Mouse (Mus musculus): ENCODE data around the gene Unc45a.

The Unc45a gene

GRCm38 (mm10) chr7:80283226-80283918 lies 57.4 kb downstream of the Unc45a start:
- no peak for DNase-seq (ENCODE audit: low spot score in 2 of 2)

DNA sequence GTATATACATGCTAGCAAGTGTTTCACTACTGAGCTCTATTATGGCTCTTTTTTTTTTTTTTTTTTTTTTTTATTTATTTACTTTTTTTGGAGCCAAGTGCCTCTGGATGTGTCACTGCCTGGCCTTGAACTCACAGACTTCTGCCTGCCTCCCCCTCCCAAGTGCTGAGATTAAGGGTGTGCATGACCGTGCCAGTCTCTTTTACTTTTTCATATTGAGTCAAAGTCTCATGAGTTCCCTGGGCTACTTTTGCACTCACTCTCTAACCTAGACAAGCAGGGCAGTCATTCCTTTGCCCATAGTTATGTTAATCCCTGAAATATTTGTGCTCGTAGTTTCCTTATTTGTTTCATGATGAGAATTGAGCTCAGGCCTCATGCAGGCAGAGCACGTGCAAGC lies 59.2 kb downstream of the Unc45a start:
- no peak for DNase-seq (ENCODE audit: low spot score in 2 of 2)

DNA sequence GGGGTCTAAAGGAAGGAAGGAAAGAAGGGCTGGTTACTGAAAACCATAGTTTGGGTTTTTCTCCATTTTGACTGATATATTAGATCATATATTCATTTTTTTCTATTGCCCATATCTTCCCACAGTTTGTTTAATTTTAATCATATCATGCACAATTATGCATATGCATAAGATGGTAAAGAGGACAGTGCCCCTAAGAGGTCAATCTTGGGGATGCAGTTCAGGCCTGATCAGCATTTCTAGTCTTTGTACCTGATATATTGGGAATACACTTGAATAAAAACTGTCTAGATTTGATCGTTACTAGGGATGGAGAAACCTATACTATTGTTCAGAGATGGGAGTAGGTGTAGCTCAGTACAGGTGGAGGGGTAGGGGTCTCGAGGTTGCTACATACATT lies 59.8 kb downstream of the Unc45a start:
- no peak for DNase-seq (ENCODE audit: low spot score in 2 of 2)

DNA sequence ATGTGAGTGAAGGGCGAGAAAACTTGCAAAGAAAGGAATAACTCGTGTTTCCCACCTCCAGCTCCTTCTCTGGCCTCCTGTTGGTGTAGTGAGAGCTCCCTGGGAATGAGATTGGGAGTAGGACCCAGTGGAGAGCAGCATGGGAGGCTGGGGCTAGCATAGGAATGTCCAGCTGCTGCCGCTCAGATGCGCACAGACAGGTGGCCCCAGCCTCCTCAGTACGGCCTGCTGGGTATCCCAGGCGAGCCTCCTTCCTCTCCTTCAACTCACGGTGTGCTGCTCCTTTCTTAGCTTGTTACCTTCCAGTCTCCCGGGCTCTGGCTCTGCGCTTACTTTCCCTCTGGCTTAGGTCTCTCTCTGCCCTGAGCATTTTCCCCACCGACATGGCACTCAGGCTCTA lies 60.8 kb downstream of the Unc45a start:
- DNase-seq (ENCODE audit: low spot score in 2 of 2): no peak

GRCm38 (mm10) chr7:80276374-80276773 lies 64.4 kb downstream of the Unc45a start:
- no peak for DNase-seq (ENCODE audit: low spot score in 2 of 2)
